Mouse (Mus musculus): ENCODE measurements around the gene Ankrd12. TPM values are rescaled to one million over a fixed set of nuclear protein-coding genes. Genes with fewer than 3 reads are reported as not detected.

Ankrd12 gene
- total RNA-seq, 2 experiments from 2014 or later = 14.1 to 16.2 TPM

DNA sequence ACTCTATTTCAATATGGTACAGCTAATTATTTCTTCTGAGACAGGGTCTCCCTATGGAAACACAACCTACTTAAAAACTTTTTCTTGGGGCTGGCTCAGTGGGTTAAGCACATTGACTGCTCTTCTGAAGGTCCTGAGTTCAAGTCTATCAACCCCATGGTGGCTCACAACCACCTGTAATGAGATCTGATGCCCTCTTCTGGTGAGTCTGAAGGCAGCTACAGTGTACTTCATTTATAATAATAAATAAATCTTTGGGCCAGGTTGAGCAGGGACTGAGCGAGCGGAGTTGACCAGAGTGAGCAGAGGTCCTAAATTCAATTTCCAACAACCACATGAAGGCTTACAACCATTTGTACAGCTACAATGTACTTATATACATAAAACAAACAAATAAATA lies 114.6 kb downstream of the Ankrd12 start:
- no peak for DNase-seq

DNA sequence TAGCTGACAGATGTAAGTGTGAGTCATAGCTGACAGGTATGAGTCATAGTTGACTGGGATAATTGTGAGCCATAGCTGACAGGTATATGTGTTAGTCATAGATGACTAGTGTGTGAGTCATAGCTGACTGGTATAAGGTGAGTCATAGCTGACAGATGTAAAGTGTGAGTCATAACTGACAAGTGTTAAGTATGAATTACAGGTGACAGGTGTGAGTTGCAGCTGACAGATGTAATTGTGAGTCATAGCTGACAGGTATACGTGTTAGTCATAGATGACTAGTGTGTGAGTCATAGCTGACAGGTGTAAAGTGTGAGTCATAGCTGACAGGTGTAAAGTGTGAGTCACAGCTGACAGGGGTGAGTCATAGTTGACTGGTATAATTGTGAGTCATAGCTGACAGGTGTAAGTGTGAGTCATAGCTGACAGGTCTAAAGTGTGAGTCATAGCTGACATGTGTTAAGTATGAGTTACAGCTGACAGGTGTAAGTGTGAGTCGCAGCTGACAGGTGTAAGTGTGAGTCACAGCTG lies 115.2 kb downstream of the Ankrd12 start:
- no peak for DNase-seq

DNA sequence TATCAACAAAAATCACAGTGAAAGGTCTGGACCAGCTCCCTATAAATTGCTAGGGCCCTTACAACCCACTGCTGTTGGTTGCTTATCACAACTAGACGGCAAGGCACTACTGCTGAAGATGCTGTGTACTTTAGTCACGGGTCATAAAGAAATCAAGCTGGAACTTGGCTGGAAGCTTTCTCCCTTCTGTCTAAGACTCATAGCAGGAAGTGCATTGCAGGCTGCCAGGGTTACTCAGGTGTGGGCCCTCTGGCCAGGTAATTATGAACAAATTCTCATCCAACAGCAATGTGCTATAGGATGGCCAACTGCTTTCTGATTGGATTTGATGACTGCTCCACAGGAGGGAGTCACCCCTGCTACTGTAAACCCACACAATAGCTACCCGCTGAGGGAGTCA lies 117.9 kb downstream of the Ankrd12 start:
- DNase-seq = no peak

DNA sequence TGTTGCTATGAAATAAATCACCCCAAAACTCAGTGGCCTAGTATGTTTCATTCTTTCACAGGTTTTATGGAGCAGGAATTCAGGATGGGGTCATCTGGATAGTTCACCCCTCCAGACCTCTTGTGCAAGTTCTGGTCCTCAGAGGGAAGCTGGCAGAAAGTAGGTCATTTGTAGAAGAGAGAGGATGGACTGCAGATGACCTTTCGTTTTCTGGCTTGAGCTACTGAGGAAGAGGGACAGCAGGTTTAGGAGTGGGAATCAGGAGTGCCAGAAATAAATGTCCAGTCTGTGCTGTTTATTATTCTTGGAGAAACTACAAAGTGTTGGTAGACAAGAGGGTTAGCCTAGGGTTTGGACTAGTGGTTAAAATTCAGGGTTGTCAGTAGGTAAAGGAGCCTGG lies 118.5 kb downstream of the Ankrd12 start:
- DNase-seq = no peak

DNA sequence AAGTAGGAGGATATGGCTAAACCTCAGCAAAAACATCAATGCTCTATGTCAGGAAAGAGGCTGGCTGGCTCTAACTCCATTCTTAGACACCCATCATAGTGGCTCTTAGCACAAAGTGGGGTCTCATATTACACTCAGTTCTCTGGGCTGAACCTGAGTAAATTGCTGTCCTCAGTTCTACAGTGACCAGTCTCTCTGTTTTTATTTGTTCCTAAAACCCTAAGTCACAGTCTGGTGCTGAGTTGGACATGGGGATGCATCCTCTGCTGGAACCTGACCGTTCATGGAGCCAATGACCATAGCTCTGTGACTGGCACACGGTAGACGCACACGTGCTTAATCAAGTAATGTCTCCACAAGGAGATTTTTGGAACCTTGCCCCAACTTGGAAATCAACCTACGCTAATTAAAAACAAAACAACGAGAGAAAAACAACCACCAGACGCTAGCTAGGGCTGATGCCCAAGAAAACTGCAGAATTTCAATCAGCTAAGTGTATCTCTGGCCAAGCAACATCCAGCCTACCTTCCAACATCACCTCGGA lies 119.0 kb downstream of the Ankrd12 start:
- no peak for DNase-seq

DNA sequence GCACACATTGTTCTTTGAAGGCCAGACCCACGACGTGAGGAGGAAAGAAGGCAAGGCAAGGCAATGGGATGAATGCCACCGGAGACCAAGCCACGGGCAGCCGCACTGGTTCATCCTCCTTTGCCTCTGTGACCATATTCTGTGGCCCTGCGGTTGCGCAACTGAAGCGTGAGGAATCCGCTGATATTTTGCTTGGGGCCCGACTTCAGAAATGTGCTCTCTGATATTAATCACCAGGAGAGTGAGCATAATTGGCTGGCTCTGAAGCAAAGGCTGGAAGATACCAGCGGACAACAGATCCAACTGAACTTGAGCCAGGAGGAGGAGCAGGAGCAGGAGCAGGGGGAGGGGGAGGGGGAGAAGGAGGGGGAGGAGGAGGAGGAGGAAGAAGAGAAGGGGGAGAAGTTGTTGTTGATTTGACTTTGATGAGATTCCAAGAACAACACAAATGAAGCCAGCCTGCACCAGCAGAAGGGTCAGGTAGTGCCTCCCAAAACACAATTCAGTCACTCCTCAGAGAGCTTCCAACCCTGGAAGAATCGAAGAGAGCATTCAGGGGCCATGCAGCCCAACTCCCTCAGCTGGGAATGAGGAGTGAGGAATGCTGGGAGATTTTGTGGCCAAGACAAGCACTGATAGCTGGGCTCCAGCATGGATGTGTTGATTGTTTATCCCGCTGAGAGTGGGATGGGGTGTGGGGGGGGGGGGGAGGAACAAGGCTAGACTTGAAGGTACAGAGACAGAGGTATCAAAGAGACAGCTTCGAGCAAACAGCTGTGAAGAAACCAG lies 119.7 kb downstream of the Ankrd12 start:
- no peak for DNase-seq

DNA sequence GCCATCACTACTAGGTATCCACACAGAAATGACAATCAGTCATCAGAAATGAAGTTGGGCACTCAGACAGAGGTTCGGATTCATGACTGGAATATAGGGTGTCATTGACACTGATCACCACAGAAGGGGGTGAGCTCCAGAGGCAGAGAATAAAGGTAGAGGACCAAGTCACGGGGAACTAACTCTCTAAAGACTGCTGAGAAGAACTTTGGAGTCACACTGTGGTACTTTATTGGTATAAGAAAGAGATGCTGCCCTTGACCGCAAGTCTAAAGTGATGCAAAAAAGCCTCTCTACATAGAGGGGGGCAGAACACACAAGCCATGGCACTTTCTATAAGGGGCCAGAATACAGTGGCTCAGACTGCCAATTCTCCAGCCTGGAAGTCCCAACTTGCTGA lies 120.7 kb downstream of the Ankrd12 start:
- DNase-seq = no peak

DNA sequence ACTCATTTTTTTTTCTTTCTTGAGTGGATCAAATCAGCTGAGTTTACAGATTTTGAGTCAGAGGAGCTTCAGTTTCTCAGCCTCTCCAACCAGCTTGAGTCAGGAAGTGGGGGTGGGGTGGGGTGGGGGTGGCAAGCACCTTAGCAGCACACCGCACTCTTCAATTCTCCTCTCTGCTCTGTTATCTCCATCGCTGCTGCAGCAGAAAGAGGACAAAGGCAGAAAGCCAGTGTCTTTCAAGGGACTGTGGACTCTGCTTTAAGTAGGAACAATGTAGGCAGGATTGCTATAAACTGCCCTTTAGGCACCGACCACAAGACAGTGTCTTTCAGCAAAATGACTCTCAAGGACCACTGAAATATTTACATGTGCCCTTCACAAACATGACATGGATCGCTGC lies 122.9 kb downstream of the Ankrd12 start:
- no peak for DNase-seq

DNA sequence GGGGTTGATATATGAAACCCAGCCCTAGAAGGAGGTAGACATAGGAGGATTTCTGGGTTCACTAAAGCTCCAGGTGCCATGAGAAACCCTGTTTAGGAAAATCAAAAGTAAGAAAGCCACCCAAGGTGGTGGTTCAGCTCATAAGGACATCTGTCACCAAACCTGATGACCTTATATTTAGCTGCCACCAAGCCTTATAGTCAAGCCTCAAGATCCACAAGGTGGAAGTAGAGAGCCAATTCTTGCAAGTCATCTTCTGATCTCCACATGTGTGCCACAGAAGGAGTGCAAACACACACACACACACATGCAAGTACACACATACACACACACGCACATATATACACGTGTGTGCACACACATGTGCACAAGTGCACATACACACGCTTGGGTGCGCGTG lies 124.8 kb downstream of the Ankrd12 start:
- DNase-seq = no peak

DNA sequence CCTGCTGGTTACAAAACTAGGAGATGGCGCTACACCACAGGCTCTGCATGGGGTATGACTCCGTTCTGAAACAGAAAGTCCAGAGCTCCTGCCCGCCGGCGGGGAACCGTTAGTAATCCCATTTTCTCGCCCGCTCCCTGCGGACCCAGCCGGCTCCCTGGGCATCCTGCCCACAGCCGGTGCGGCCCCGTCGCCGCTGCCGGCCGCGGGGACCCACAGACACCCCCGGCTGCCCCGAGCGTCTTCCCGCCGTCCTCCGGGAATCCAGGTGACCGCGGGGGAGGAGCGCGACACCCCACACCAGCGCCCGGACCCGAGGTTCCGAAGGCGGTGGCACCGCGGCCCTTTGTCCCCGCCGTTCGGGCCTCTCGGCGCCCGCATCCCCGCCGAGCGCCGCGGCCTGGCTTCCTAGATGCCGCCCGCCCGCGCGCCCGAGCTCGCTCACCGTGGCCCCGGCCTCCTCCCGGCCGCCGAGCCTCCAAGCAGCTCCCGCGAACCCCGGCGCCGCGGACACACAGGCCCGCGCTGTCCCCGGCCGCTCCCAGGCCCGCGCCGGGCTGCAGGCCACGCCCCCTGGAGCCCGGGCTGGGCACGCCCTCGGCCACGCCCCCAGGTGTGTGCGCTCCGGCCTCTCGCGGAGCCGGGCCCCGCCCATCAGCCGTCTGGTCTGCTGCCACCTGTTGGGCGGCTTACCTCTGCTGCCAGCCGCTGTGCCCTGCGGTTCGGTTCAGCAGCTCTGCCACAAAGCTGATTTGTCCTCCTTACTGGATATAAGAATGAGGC lies 126.1 kb downstream of the Ankrd12 start, which contains the start of gene Twsg1:
Gene Twsg1 (minus strand): TSS at position 605 of the 783 bp plus-strand sequence.
- DNase-seq = peak; percentile 97

DNA sequence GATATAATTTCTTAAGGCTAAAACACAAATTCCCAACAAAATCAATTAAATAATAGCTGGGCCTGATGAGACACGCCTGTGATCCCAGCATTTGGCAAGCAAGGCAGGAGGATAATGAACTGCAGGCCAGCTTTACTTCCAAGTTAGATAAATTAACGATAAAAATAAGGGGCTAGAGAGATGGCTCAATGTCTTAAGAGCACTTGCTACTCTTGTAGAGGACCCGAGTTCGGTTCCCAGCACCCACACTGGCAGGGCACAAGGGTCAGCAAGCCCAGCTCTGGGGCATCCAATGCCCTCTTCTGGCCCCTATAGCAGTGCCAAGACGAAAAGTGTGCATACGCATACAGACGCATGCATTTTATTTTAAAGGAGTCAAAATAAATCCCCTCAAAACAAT lies 126.7 kb downstream of the Ankrd12 start:
- DNase-seq = no peak

DNA sequence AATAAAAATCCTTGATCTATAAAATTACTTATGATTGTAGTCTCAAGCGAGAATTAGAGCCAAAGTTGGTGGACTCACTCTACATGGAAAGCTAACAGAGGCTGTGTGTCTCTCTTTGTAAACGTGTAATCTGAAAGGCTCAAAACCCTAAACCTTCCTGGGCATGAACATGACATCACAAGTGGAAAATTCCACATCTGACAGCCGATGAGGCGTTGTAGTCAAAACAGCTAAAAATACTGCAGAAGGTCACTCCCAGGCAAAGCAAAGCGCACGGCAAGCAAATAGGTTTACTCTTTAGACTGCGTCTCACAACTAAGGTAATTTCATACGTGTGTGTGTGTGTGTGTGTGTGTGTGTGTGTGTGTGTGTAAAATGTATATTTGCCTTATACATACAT lies 129.6 kb downstream of the Ankrd12 start:
- peak; percentile 43 for DNase-seq

DNA sequence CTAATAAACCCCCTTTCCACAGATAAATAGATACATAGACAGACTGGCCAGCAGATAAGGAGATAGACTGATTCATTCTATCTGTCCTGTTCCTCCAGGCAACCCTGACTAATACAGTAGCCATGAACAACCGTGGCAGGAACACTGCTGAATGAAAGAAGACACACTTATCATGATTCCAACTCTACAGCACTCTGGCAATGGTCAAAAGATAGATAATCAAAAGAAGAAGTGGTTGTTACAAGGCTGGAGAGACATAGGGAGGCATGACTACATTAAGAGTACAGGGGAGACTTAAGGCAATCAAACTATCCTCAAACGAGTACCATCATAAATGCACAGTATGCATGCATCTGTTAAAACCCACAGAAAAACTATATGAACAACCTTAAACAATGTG lies 131.5 kb downstream of the Ankrd12 start:
- DNase-seq = no peak

DNA sequence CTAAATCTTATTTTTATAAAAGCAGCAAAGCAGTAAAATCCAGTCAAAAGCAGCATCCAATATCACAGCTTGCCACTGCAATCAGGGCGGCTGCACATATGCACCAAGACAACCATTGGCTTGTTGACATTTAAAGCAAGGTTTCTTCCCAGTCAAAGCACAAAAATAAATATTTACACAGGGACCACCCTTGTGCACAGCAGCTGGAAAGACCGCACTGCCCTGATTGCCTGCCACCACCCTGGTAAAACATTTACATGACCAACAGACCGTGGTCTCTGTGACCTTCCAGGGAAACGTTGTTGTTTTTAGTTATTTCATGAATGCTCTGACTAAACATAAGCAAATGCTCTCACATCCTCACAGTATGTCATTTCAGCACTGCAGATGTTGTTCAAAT lies 134.5 kb downstream of the Ankrd12 start:
- DNase-seq = no peak

DNA sequence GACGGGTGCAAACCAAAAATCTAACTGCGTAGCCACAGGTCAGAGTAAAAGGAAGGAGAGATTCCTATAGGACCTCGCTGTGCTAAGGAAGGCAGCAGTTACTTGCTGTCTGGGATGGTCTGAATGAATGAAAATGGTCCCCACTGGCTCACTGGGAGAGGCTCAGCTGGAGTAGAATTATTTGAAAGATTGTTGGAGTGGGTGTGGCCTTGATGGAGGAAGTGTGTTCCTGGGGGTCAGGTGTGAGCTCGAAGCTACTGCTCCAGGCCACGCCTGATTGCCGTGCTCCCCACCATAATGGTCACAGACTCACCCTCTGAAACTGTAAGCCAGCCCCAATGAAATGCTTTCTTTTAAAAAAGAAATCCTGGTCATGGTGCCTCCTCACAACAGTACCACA lies 135.6 kb downstream of the Ankrd12 start:
- DNase-seq = no peak

DNA sequence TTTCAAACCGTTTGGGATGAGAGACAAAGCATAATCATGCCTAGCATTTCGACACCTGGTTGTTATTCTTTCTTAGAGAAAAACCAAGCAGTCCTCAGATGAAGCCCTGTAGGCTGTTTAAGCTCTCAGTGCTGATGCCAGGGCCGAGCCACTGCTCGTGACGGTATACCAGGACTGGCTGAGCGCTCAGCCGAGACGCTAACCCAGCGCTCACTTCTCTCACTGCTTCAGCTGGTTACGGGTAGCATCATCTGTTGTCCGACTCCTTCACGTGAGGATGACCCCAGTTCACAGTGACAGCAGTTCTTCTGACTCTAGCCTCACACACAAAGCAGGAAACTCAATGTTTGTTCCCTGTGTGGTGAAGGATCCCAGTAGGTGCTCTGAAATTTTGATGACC lies 136.7 kb downstream of the Ankrd12 start:
- no peak for DNase-seq

DNA sequence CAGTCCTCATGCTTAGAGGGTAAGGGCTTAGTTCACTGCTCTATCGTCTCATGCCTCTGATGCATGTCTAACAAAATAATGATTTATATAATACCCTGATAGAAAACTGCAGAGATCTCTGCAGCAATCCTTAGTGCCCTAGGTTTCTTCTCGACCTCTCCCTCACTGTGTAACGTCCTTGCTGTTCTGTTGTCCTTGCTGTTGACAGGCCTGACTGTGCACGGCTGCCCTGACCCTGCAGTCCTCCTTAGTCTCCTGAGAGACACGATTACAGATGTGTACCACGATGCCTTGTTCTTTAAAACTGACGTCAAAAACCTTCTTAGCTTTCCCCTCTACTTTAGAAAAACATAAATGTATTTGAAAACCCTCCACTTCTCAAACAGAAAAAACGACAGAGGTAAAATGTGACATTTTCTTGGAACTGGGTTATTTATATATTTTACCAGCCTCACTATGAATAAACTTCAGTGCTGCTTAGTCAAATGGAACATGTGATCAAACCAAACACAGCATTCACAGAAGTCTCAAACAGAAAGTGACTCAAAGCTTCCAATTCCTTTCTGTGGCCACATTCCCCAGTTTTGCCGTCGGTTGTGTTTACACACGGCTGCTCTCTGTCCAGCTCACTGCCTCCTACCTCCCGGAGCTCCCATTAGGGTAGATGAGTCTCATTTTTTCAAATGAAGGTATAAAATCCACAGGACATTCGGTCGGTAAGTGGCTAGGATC lies 137.3 kb downstream of the Ankrd12 start:
- DNase-seq = no peak

DNA sequence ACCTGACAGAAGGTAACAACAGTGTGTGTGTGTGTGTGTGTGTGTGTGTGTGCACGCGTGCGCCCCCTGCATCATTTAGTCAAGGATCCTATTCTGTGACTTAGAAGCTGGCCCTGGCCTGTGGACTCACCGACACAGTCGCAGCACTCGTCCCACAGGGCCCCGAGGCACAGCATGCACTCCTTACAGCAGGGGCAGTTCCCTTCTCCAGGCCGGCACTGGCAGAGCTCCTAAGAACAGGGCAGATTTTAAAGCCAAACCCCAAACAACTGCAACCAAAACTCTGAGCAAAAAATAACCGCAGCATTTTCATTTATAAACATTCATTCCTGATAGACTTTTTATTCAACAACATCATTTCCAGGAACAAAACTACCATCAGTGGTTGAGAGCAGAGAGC lies 139.2 kb downstream of the Ankrd12 start:
- no peak for DNase-seq

DNA sequence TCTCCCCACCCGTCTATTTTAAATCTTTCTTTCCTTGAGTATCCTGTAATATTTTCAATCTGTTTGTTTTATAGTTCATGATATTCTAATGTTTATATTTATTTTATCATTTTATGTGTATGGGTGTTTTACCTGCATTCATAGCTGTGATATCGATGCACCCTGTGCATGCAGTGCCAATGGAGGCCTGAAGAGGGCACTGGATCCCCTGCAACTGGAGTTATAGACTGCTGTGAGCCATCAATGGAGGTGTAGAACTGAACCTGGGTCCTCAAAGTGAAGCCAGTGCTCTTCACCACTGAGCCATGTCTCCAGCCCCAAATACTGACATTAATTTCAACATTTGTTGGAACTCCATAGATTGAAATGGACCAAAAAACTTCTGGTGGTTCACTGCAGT lies 143.1 kb downstream of the Ankrd12 start:
- no peak for DNase-seq

DNA sequence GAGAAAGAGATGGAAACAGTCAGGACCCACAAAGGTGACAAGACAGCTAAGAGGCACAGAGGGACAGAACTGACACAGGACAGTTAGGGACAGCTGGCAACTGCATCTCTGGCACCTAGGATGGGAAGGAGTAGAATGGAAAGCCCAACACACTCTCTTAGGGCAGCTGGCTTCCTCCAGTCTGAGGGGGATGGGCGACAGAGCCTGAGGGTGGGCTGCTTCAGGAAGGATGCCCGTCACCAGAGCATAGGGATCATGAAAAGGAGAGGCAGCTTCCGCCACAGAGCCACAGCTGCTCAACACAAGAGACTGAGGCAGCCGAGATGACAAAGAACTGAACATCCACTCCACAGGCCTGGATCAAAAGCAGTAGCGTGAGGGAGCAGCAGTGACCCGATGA lies 145.4 kb downstream of the Ankrd12 start:
- DNase-seq = no peak

DNA sequence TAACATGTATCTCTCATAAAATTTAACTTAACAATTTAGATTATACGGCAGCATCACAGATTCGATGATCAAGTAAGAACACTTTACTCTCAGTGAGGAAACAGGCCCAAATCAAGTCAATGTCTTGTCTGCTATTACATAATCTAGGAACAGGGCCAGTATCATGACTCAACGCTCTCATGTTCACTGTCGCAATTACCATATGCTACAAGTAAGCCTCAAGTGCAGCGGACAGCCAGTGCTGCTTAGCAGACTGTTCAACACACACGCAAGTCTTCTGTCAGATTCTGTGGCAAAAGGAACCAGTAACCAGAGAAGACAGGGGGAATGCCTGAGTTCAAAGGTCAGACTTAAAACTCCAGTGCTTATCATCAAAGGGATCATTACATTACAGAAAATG lies 145.9 kb downstream of the Ankrd12 start:
- peak; percentile 41 for DNase-seq

DNA sequence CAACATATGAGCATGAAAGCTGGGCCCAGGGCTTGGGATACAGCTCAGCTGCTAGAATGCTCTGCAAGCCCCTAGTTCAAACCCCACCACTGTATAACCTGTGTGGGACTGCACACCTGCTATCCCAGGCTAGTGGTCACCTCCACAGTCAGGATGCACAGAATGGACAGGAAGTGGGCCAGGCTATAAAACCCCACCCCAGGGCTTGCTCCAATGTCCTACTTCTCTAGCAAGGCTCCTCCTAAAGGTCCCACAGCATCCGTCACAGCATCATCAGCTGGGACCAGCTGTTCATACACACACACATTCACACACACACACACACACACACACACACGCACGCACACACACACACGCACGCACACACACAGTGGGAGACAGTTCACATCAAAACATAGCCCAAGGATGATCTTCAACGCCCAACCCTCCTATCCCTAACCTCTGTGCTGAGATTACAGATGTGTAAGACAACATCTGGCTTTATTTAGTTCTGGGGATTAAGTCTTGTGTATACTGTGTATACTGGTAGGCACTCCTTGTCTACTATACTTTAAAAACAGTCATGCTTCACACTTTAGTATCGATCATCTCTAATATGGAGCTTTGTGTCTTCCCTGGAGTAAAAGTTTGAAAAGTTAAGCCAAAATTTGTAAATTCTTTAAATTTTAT lies 146.6 kb downstream of the Ankrd12 start:
- no peak for DNase-seq

Measured in heart, postnatal 4 days (tissue).